Comparison of ENCODE assay signal across 26 mouse cellular contexts in the genomic region with DNA sequence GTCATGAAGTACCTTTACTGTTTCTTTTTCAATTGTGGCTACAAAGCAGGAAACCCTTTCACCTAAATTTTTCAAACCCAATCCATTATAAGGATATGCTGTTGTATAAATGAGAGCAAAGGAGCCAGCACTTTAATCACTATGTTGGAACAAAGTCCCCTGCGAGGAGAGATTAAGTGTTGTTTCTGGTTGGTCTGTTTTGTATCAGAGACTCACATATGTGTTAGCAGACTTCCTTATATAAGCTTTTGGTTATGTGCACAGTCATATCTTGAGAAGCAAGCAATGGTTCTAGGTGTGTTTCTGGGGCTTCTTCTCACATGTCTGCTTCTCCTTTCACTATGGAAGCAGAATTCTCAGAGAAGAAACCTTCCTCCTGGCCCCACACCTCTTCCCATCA. TPM values are rescaled to one million over a fixed set of nuclear protein-coding genes. Genes with fewer than 3 reads are reported as not detected.
"Had no signal": no experiment of that assay in that cellular context is flagged by ENCODE, and none has a peak within 500 bp of the region (broad histone marks: within the 10 kb centered on the region; RNA-seq: fewer than 3 reads in every experiment).

TSS of gene Cyp2c66 (plus strand) at position 255 of the 400 bp plus-strand sequence.

- H3K9me3 ChIP-seq: liver, embryonic 15.5 days; lung, embryonic 15.5 days; megakaryocyte, embryonic 14.5 days; midbrain, embryonic 15.5 days; stomach, embryonic 15.5 days had no signal

- H3K27me3 ChIP-seq: liver, embryonic 15.5 days; lung, embryonic 15.5 days; megakaryocyte, embryonic 14.5 days; midbrain, embryonic 13.5 days; midbrain, embryonic 15.5 days; neural tube, embryonic 12.5 days; stomach, embryonic 15.5 days had no signal

- H3K4me3 ChIP-seq: liver, embryonic 15.5 days; lung, embryonic 15.5 days; megakaryocyte, embryonic 14.5 days; midbrain, embryonic 13.5 days; midbrain, embryonic 15.5 days; neural tube, embryonic 12.5 days; stomach, embryonic 15.5 days had no signal

- H3K36me3 ChIP-seq: liver, embryonic 15.5 days; lung, embryonic 15.5 days; midbrain, embryonic 13.5 days; midbrain, embryonic 15.5 days; neural tube, embryonic 12.5 days; stomach, embryonic 15.5 days had no signal

- DNase-seq: liver, postnatal 0 days; lung, adult 2 months; lung, postnatal 14 days; lung, postnatal 36 days; right cerebral cortex, postnatal 25 days; right cerebral cortex, postnatal 4 days; thymus, adult 2 months; thymus, postnatal 25 days; thymus, postnatal 4 days had no signal

- H3K4me2 ChIP-seq: liver, embryonic 15.5 days; lung, embryonic 15.5 days; midbrain, embryonic 11.5 days; midbrain, embryonic 13.5 days; midbrain, embryonic 15.5 days; neural tube, embryonic 12.5 days; stomach, embryonic 15.5 days had no signal

- H3K4me1 ChIP-seq: liver, embryonic 15.5 days; lung, embryonic 15.5 days; megakaryocyte, embryonic 14.5 days; midbrain, embryonic 13.5 days; midbrain, embryonic 15.5 days; neural tube, embryonic 12.5 days; stomach, embryonic 15.5 days had no signal

- H3K9ac ChIP-seq: liver, embryonic 15.5 days; liver, postnatal 0 days; lung, embryonic 15.5 days; midbrain, embryonic 13.5 days; midbrain, embryonic 15.5 days; neural tube, embryonic 12.5 days; stomach, embryonic 15.5 days had no signal

- H3K27ac ChIP-seq: liver, embryonic 15.5 days; lung, embryonic 15.5 days; macrophage; midbrain, embryonic 13.5 days; midbrain, embryonic 15.5 days; neural tube, embryonic 12.5 days; stomach, embryonic 15.5 days had no signal

- ATAC-seq: liver, postnatal 0 days; lung, postnatal 0 days; midbrain, embryonic 13.5 days; midbrain, embryonic 15.5 days had no signal

RNA-seq across cellular contexts. Expression of gene Cyp2c66, which starts in this region (rescaled TPM):
- total RNA-seq: megakaryocyte progenitor cell, adult 5-6 weeks; midbrain, postnatal 0 days; monocyte, adult 5-6 weeks; neutrophil, adult 5-6 weeks had no signal
- polyA plus RNA-seq: liver, embryonic 15.5 days; liver, postnatal 0 days; lung, embryonic 15.5 days; lung, postnatal 0 days; macrophage; midbrain, embryonic 11.5 days; midbrain, embryonic 13.5 days; midbrain, embryonic 15.5 days; midbrain, postnatal 0 days; neural tube, embryonic 12.5 days; neural tube, embryonic 14.5 days; spleen, adult 2 months; urinary bladder, adult 2 months had no signal
